Mouse (Mus musculus): ENCODE measurements at regions not wholly inside any gene's neighbourhood (a gene's known extent, or its start where the extent isn't known, plus 50 kb on each side); places are given as distances from the start of the nearest gene placed in this dataset.

GRCm38 (mm10) chr10:99614392-99615249 is 144.8 kb downstream of the Csl start:
- no peak for TF ChIP-seq GABPA (IDR thresholded peaks at IDR 0.05; ENCODE audit: low read depth, low read length)
- TF ChIP-seq ELF1 (IDR thresholded peaks at IDR 0.05; ENCODE audit: low read depth, low read length), result no peak
- TF ChIP-seq EP300 (IDR thresholded peaks at IDR 0.05; ENCODE audit: low read depth in 1 of 2, low read length in 2 of 2), result no peak
- TF ChIP-seq NRF1 (IDR thresholded peaks at IDR 0.05; ENCODE audit: insufficient read depth, low read depth, low read length, poor library complexity, severe bottlenecking), result no peak
- no peak for TF ChIP-seq E2F4 (IDR thresholded peaks at IDR 0.05; ENCODE audit: borderline replicate concordance, low read depth, low read length)
- no peak for TF ChIP-seq MAX (IDR thresholded peaks at IDR 0.05; ENCODE audit: low read length)
- no peak for TF ChIP-seq POLR2AphosphoS5 (IDR thresholded peaks at IDR 0.05; ENCODE audit: borderline replicate concordance, low read depth, low read length)
- TF ChIP-seq POLR2A (IDR thresholded peaks at IDR 0.05; ENCODE audit: control insufficient read depth in 1 of 2, insufficient read depth in 1 of 2, low read depth in 1 of 2, low read length in 2 of 2, poor library complexity in 1 of 2), result no peak
- TF ChIP-seq MAZ (IDR thresholded peaks at IDR 0.05; ENCODE audit: low read depth, low read length), result no peak
- no peak for TF ChIP-seq POLR2AphosphoS2 (IDR thresholded peaks at IDR 0.05; ENCODE audit: low read length)
- TF ChIP-seq CTCF (IDR thresholded peaks at IDR 0.05 in 2 of 3, conservative IDR thresholded peaks at IDR 0.05 in 1 of 3; ENCODE audit: control insufficient read depth in 1 of 3, insufficient read depth in 1 of 3, low read depth in 2 of 3, low read length in 3 of 3, poor library complexity in 1 of 3, severe bottlenecking in 1 of 3), result no peak
- TF ChIP-seq RCOR1 (IDR thresholded peaks at IDR 0.05; ENCODE audit: low read depth, low read length), result no peak
- no peak for TF ChIP-seq MYC (IDR thresholded peaks at IDR 0.05; ENCODE audit: low read depth, low read length)
- TF ChIP-seq RAD21 (IDR thresholded peaks at IDR 0.05; ENCODE audit: low read depth, low read length), result no peak

Measured in MEL (cell line).